Mouse (Mus musculus) liver, adult 2 months (tissue): Measurements from ENCODE around the gene Fahd1.

Experiments used
- CTCF ChIP-seq: fragments of 200-500 bp; IDR thresholded peaks from 2 replicates; pipeline ENCODE4 v1.5.1; 2011; ENCODE audit warnings: low read depth, low read length, control low read depth
- POLR2A ChIP-seq: fragments of 200-500 bp; IDR thresholded peaks from 2 replicates; pipeline ENCODE4 v1.6.1; 2011; ENCODE audit warnings: low read length, control low read depth; ENCODE audit not compliant: insufficient read depth; ENCODE audit errors: extremely low read depth

DNA sequence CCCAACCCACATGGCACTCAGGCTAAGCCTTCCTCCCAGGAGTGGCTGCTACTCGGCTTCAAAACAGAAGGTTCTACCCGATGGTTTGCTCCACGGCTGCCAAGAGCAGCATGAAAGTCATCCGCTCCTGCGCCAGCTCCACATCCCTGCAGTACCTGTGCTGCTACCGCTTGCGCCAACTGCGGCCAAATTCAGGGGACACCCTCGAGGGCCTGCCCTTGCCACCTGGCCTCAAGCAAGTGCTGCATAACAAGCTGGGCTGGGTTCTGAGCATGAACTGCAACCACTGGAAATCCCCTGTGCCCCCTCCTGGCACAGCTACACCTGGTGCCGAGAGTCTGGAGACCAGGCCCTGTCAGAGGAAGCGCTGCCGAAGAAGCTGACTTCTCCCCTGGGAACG is 41.2 kb upstream of the Fahd1 start:
- no peak for TF ChIP-seq CTCF
- TF ChIP-seq POLR2A: no peak
